In genomic region chr4:117622270-117622669, GRCm38 (mm10) we compare ENCODE assay signal across 24 mouse cellular contexts.
"Had no signal": no experiment of that assay in that cellular context is flagged by ENCODE, and none has a peak within 500 bp of the region (broad histone marks: within the 10 kb centered on the region; RNA-seq: fewer than 3 reads in every experiment).

No protein-coding gene starts in this region.

- H3K4me3 ChIP-seq: heart, adult 2 months; heart, embryonic 10.5 days; hindbrain, embryonic 13.5 days; hindbrain, embryonic 15.5 days; kidney, embryonic 15.5 days; limb, embryonic 13.5 days; limb, embryonic 15.5 days; liver, embryonic 13.5 days; liver, embryonic 15.5 days had no signal

- H3K9ac ChIP-seq: forebrain, postnatal 0 days; hindbrain, embryonic 13.5 days; hindbrain, embryonic 15.5 days; kidney, embryonic 15.5 days; limb, embryonic 13.5 days; limb, embryonic 15.5 days; liver, embryonic 13.5 days; liver, embryonic 15.5 days had no signal

- ATAC-seq: forebrain, postnatal 0 days; hindbrain, postnatal 0 days; intestine, embryonic 16.5 days had no signal

- DNase-seq: forebrain, postnatal 0 days; gastrocnemius, postnatal 10 days; gastrocnemius, postnatal 36 days; heart, adult 2 months; heart, postnatal 10 days; kidney, adult 11 months; kidney, adult 2 months; kidney, adult 9 months; kidney, postnatal 14 days; kidney, postnatal 36 days; layer of hippocampus, adult 9-11 months; layer of hippocampus, postnatal 36 days; left cerebral cortex, postnatal 4 days; liver, embryonic 13.5 days had no signal

- H3K27me3 ChIP-seq: hindbrain, embryonic 13.5 days; hindbrain, embryonic 15.5 days; kidney, embryonic 15.5 days; limb, embryonic 13.5 days; limb, embryonic 15.5 days; liver, embryonic 13.5 days; liver, embryonic 15.5 days had no signal

- H3K9me3 ChIP-seq: heart, embryonic 10.5 days; hindbrain, embryonic 13.5 days; hindbrain, embryonic 15.5 days; kidney, embryonic 15.5 days; limb, embryonic 13.5 days; limb, embryonic 15.5 days; liver, embryonic 13.5 days; liver, embryonic 15.5 days had no signal

- H3K27ac ChIP-seq: heart, adult 2 months; hindbrain, embryonic 13.5 days; hindbrain, embryonic 15.5 days; hindbrain, postnatal 0 days; kidney, embryonic 15.5 days; kidney, postnatal 0 days; limb, embryonic 13.5 days; limb, embryonic 15.5 days; liver, embryonic 13.5 days; liver, embryonic 15.5 days had no signal

- H3K4me2 ChIP-seq: hindbrain, embryonic 13.5 days; hindbrain, embryonic 15.5 days; kidney, embryonic 15.5 days; limb, embryonic 13.5 days; limb, embryonic 15.5 days; liver, embryonic 13.5 days; liver, embryonic 15.5 days had no signal

- H3K4me1 ChIP-seq: hindbrain, embryonic 15.5 days had no signal
